Mouse (Mus musculus): ENCODE measurements around the gene Gnb3. TPM values are rescaled to one million over a fixed set of nuclear protein-coding genes. Genes with fewer than 3 reads are reported as not detected.

The Gnb3 gene
- total RNA-seq (2021): not detected
- long read RNA-seq, experiment 1: 0 reads
- long read RNA-seq, experiment 2: 0 reads

- no peak for DNase-seq (ENCODE audit: low spot score in 2 of 2)
- intact Hi-C loops (cut with DNase I): no loop called here
Observed at GRCm38 (mm10) chr6:124840241-124841167, at the start of gene Gnb3. TSS of gene Gnb3 (minus strand) at chr6:124840275.

- no peak for DNase-seq (ENCODE audit: low spot score in 2 of 2)
- intact Hi-C loops (cut with DNase I): no loop called here
Observed at GRCm38 (mm10) chr6:124888555-124889125, 48.6 kb upstream of the Gnb3 start.

GRCm38 (mm10) chr6:124887986-124888385, 47.9 kb upstream of the Gnb3 start, which contains the start of gene Cd4:
TSS of gene Cd4 (minus strand) at chr6:124888221.
- no peak for DNase-seq (ENCODE audit: low spot score in 2 of 2)
- intact Hi-C loops (cut with DNase I): no loop called here

- intact Hi-C loops (cut with DNase I): no loop called here
Observed at GRCm38 (mm10) chr6:124885956-124886381, 45.9 kb upstream of the Gnb3 start.

GRCm38 (mm10) chr6:124884714-124885500, 44.8 kb upstream of the Gnb3 start:
- intact Hi-C loops (cut with DNase I): no loop called here
- no peak for DNase-seq (ENCODE audit: low spot score in 2 of 2)

More at GRCm38 (mm10) chr6:124885956-124886381, 45.9 kb upstream of the Gnb3 start:
- no peak for DNase-seq (ENCODE audit: low spot score in 2 of 2)

- DNase-seq (ENCODE audit: low spot score in 2 of 2): no peak
- intact Hi-C loops (cut with DNase I): no loop called here
Observed at GRCm38 (mm10) chr6:124883351-124883750, 43.3 kb upstream of the Gnb3 start.

GRCm38 (mm10) chr6:124881821-124882220, 41.7 kb upstream of the Gnb3 start:
- no peak for DNase-seq (ENCODE audit: low spot score in 2 of 2)
- intact Hi-C loops (cut with DNase I): no loop called here

GRCm38 (mm10) chr6:124879390-124879789, 39.3 kb upstream of the Gnb3 start:
- intact Hi-C loops (cut with DNase I): no loop called here
- no peak for DNase-seq (ENCODE audit: low spot score in 2 of 2)

GRCm38 (mm10) chr6:124874348-124874747, 34.3 kb upstream of the Gnb3 start:
- intact Hi-C loops (cut with DNase I): no loop called here
- no peak for DNase-seq (ENCODE audit: low spot score in 2 of 2)

- intact Hi-C loops (cut with DNase I): no loop called here
- DNase-seq (ENCODE audit: low spot score in 2 of 2): no peak
Observed at GRCm38 (mm10) chr6:124866560-124866959, 26.5 kb upstream of the Gnb3 start.

GRCm38 (mm10) chr6:124865766-124866362, 25.8 kb upstream of the Gnb3 start:
- intact Hi-C loops (cut with DNase I): no loop called here
- no peak for DNase-seq (ENCODE audit: low spot score in 2 of 2)

- DNase-seq (ENCODE audit: low spot score in 2 of 2): peak; percentile 72 to 90
- intact Hi-C loops (cut with DNase I): loop anchor here (2.0 to 5.0 kb wide), 2 partner anchors 41 to 69 kb away; partner anchors contain the start of gene Mlf2
Observed at GRCm38 (mm10) chr6:124863658-124864298, 23.7 kb upstream of the Gnb3 start, which contains the start of gene Gpr162. TSS of gene Gpr162 (minus strand) at chr6:124863983.

GRCm38 (mm10) chr6:124863125-124863657, 23.1 kb upstream of the Gnb3 start:
- no peak for DNase-seq (ENCODE audit: low spot score in 2 of 2)
- intact Hi-C loops (cut with DNase I): loop anchor here (2.0 to 5.0 kb wide), 2 partner anchors 42 to 69 kb away; partner anchors contain the start of gene Mlf2

GRCm38 (mm10) chr6:124862406-124863124, 22.5 kb upstream of the Gnb3 start:
- DNase-seq (ENCODE audit: low spot score in 2 of 2): peak in 1 of 2 experiments; percentile 52

GRCm38 (mm10) chr6:124861802-124862201, 21.7 kb upstream of the Gnb3 start:
- no peak for DNase-seq (ENCODE audit: low spot score in 2 of 2)
- intact Hi-C loops (cut with DNase I): loop anchor here (2.0 to 5.0 kb wide), 2 partner anchors 43 to 70 kb away; partner anchors contain the start of gene Mlf2

More at GRCm38 (mm10) chr6:124862406-124863124, 22.5 kb upstream of the Gnb3 start:
- intact Hi-C loops (cut with DNase I): loop anchor here (2.0 to 5.0 kb wide), 2 partner anchors 42 to 70 kb away; partner anchors contain the start of gene Mlf2

GRCm38 (mm10) chr6:124861266-124861665, 21.2 kb upstream of the Gnb3 start:
- intact Hi-C loops (cut with DNase I): loop anchor here (5.0 kb wide), 1 partner anchor 71 kb away; the partner anchor contains the start of gene Mlf2
- no peak for DNase-seq (ENCODE audit: low spot score in 2 of 2)

GRCm38 (mm10) chr6:124860511-124860910, 20.4 kb upstream of the Gnb3 start:
- intact Hi-C loops (cut with DNase I): loop anchor here (5.0 kb wide), 1 partner anchor 72 kb away; the partner anchor contains the start of gene Mlf2
- DNase-seq (ENCODE audit: low spot score in 2 of 2): no peak

Data from left cerebral cortex, postnatal 14 days (tissue).